ENCODE assay signal across 24 mouse cellular contexts in the genomic region with DNA sequence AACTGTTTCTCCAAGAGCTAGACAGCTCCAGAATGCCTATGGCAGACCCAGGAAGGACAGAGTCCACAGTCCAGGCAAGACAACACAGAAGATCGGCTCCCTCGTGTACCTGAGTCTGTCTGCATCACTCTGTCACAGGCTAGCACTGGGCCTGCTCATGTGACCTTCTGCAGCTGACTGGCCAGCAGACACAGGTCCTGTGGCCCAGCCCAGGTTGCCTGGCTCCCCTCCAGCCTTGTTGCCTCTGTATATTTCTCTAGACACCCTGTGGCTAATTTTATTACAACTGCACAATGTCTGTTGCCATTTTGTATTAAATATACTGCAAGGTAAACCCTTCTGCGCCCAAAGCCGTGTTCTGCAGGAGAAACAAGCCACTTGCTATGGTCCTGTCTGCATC. TPM values are rescaled to one million over a fixed set of nuclear protein-coding genes. Genes with fewer than 3 reads are reported as not detected.
A peak's percentile ranks its signal among the peaks of the same experiment; 100 is the strongest.
DNase-seq lines count a peak whose midpoint lies in the region; ATAC-seq and TF ChIP-seq lines count a peak whose summit lies in the region.
"Had no signal": no experiment of that assay in that cellular context is flagged by ENCODE, and none has a peak within 500 bp of the region (broad histone marks: within the 10 kb centered on the region; RNA-seq: fewer than 3 reads in every experiment).

No protein-coding gene starts in this region.

- no peak for ATAC-seq in heart, embryonic 16.5 days (replicated peaks; ENCODE audit: extremely low read depth, insufficient read depth, low FRiP score)
- ATAC-seq in heart, embryonic 11.5 days (replicated peaks; ENCODE audit: insufficient number of reproducible peaks, low FRiP score, low TSS enrichment), result no peak
- ATAC-seq: forebrain, embryonic 16.5 days; hindbrain, postnatal 0 days; intestine, postnatal 0 days; liver, postnatal 0 days; midbrain, embryonic 13.5 days had no signal

- DNase-seq in testis, postnatal 10 days (ENCODE audit: low spot score), result no peak
- DNase-seq in kidney, postnatal 10 days, result peak; percentile 31
- DNase-seq in ovary, adult 18-20 months (ENCODE audit: low spot score), result no peak
- no peak for DNase-seq in urinary bladder, adult 18-20 months (ENCODE audit: low spot score in 2 of 2)
- DNase-seq: cerebellum, adult 11-12 months; cerebellum, postnatal 14 days; gastrocnemius, postnatal 25 days; liver, postnatal 0 days; lung, postnatal 10 days; right cerebral cortex, postnatal 14 days; spleen, adult 18-20 months; thymus, adult 18-20 months; thymus, postnatal 4 days had no signal

- peaks cover 14% of the 10 kb centered on the region for H3K36me3 ChIP-seq in heart, embryonic 16.5 days (ENCODE audit: control insufficient read depth, insufficient read depth)
- H3K36me3 ChIP-seq in heart, embryonic 11.5 days (ENCODE audit: control insufficient read depth, insufficient read depth, low read length), result peaks cover 6% of the 10 kb centered on the region; the same call in 1 of the 2 replicates
- H3K36me3 ChIP-seq in testis, adult 2 months (ENCODE audit: control insufficient read depth, insufficient read depth, low read length), result no peaks in the 10 kb centered on the region

- TF ChIP-seq CTCF in testis, adult 2 months (IDR thresholded peaks at IDR 0.05; ENCODE audit: control insufficient read depth, insufficient read depth, insufficient replicate concordance, low read depth, low read length), result no peak

- H3K27ac ChIP-seq in heart, embryonic 16.5 days (ENCODE audit: low read length), result peak overlapping the region; percentile 25; the same call in 1 of the 2 replicates
- no peak overlapping the region for H3K27ac ChIP-seq in heart, embryonic 11.5 days (ENCODE audit: low read depth, low read length)
- H3K27ac ChIP-seq in testis, adult 2 months (ENCODE audit: control insufficient read depth, insufficient read depth, low read depth, low read length), result 0 out of 2 replicates have a peak overlapping the region, but pooled peaks have one; percentile 23
- H3K27ac ChIP-seq: heart, embryonic 13.5 days; hindbrain, embryonic 10.5 days; hindbrain, postnatal 0 days; left cerebral cortex, adult 2 months; limb, embryonic 10.5 days; midbrain, embryonic 13.5 days had no signal

- H3K4me1 ChIP-seq in heart, embryonic 16.5 days (ENCODE audit: control insufficient read depth, insufficient read depth, low read length), result peaks cover 17% of the 10 kb centered on the region
- H3K4me1 ChIP-seq in heart, embryonic 11.5 days (ENCODE audit: control insufficient read depth, insufficient read depth, low read length), result 0 out of 2 replicates have a peak, but pooled peaks cover 5% of the 10 kb centered on the region
- peaks cover 4% of the 10 kb centered on the region for H3K4me1 ChIP-seq in testis, adult 2 months (ENCODE audit: control insufficient read depth, insufficient read depth, low read length)

- TF ChIP-seq POLR2A in testis, adult 2 months (IDR thresholded peaks at IDR 0.05; ENCODE audit: control insufficient read depth, low read depth, low read length), result no peak

- H3K27me3 ChIP-seq in heart, embryonic 16.5 days (ENCODE audit: control insufficient read depth, insufficient read depth, low read length), result peaks cover 6% of the 10 kb centered on the region; the same call in 1 of the 2 replicates
- peaks cover 17% of the 10 kb centered on the region for H3K27me3 ChIP-seq in heart, embryonic 11.5 days (ENCODE audit: control insufficient read depth, insufficient read depth, low read length)
- no peaks in the 10 kb centered on the region for H3K27me3 ChIP-seq in testis, adult 2 months (ENCODE audit: control insufficient read depth, insufficient read depth, low read length)

- no peaks in the 10 kb centered on the region for H3K9me3 ChIP-seq in heart, embryonic 16.5 days (replicated peaks; ENCODE audit: control insufficient read depth, low read length)
- no peaks in the 10 kb centered on the region for H3K9me3 ChIP-seq in heart, embryonic 11.5 days (replicated peaks; ENCODE audit: control insufficient read depth, low read length)
- H3K9me3 ChIP-seq: heart, embryonic 13.5 days; hindbrain, embryonic 10.5 days; limb, embryonic 10.5 days; midbrain, embryonic 13.5 days had no signal

- no peak overlapping the region for H3K4me2 ChIP-seq in heart, embryonic 16.5 days (ENCODE audit: low read depth, low read length)
- H3K4me2 ChIP-seq in heart, embryonic 11.5 days, result no peak overlapping the region
- H3K4me2 ChIP-seq: heart, embryonic 13.5 days; midbrain, embryonic 13.5 days had no signal

- WGBS in heart, embryonic 16.5 days, result 63% methylated on average over 4 of the region's 4 CpGs
- 74% methylated on average over 4 of the region's 4 CpGs for WGBS in heart, embryonic 11.5 days (ENCODE audit: insufficient replicate concordance)

- no peak overlapping the region for H3K9ac ChIP-seq in heart, embryonic 16.5 days (ENCODE audit: low read length)
- H3K9ac ChIP-seq in heart, embryonic 11.5 days (ENCODE audit: low read depth, low read length), result no peak overlapping the region
- H3K9ac ChIP-seq: heart, embryonic 13.5 days; liver, postnatal 0 days; midbrain, embryonic 13.5 days had no signal

- H3K4me3 ChIP-seq in heart, embryonic 16.5 days (ENCODE audit: low read length), result no peak overlapping the region
- H3K4me3 ChIP-seq in heart, embryonic 11.5 days (ENCODE audit: low read depth, low read length), result no peak overlapping the region
- no peak overlapping the region for H3K4me3 ChIP-seq in testis, adult 2 months (ENCODE audit: control insufficient read depth, low read depth, low read length)
- H3K4me3 ChIP-seq: heart, embryonic 13.5 days; hindbrain, embryonic 10.5 days; left cerebral cortex, adult 2 months; limb, embryonic 10.5 days; midbrain, embryonic 13.5 days had no signal

RNA-seq across cellular contexts. Expression of a gene that starts 19.2 kb away (rescaled TPM):
- 3.7 and 4.1 TPM in 2 replicates for polyA plus RNA-seq in heart, embryonic 16.5 days (2015; fragmentation: Nextera tagmentation; extraction: Ambion mirVana)
- 0.77 and 1.1 TPM in 2 replicates for polyA plus RNA-seq in heart, embryonic 11.5 days (2014; fragmentation: Nextera tagmentation; extraction: Ambion mirVana)
- 10.0 and 12.8 TPM in 2 replicates for polyA plus RNA-seq in testis, adult 2 months (2012; rRNA removed)

RNA-seq across cellular contexts. Expression of a gene that starts 19.3 kb away (rescaled TPM):
- polyA plus RNA-seq in heart, embryonic 16.5 days (2015; fragmentation: Nextera tagmentation; extraction: Ambion mirVana), result 97.4 and 107 TPM in 2 replicates
- 52.5 and 63.2 TPM in 2 replicates for polyA plus RNA-seq in heart, embryonic 11.5 days (2014; fragmentation: Nextera tagmentation; extraction: Ambion mirVana)
- polyA plus RNA-seq in testis, adult 2 months (2012; rRNA removed), result 22.2 and 41.3 TPM in 2 replicates

RNA-seq across cellular contexts. Expression of a gene that starts 45.3 kb away (rescaled TPM):
- polyA plus RNA-seq in heart, embryonic 16.5 days (2015; fragmentation: Nextera tagmentation; extraction: Ambion mirVana), result 17.1 and 18.0 TPM in 2 replicates
- 19.6 and 22.3 TPM in 2 replicates for polyA plus RNA-seq in heart, embryonic 11.5 days (2014; fragmentation: Nextera tagmentation; extraction: Ambion mirVana)
- 1.0 and 1.3 TPM in 2 replicates for polyA plus RNA-seq in testis, adult 2 months (2012; rRNA removed)
